Mouse (Mus musculus) adrenal gland, postnatal 25 days (tissue): ENCODE data around the gene Snf8. TPM values are rescaled to one million over a fixed set of nuclear protein-coding genes. Genes with fewer than 3 reads are reported as not detected.

Experiments used
- DNase-seq: peaks from one replicate; pipeline ENCODE4 v3.0.0; 2021; ENCODE audit warnings: mixed read lengths
- long read RNA-seq: library from polyadenylated mRNA; stranded (forward); transcript quantifications from one replicate; pipeline ENCODE4 v2.0.0, GENCODE M21; 2021
- total RNA-seq: library from RNA; stranded (reverse); gene quantifications from 2 replicates; pipeline ENCODE4 v1.2.3, GENCODE M21; 2021

Gene Snf8
- total RNA-seq = 85.0 and 87.0 TPM in 2 replicates
- long read RNA-seq, transcript Snf8-202 (7 exons, 849 nt) = minor isoform, 6 of 74 reads
- long read RNA-seq, transcript Snf8-201 (8 exons, 1,004 nt) = major isoform, 61 of 74 reads
- long read RNA-seq, partial matches to known transcripts = 5 of 74 reads
- long read RNA-seq, other reads (novel, unspliced or antisense) = 1 of 74 reads

DNA sequence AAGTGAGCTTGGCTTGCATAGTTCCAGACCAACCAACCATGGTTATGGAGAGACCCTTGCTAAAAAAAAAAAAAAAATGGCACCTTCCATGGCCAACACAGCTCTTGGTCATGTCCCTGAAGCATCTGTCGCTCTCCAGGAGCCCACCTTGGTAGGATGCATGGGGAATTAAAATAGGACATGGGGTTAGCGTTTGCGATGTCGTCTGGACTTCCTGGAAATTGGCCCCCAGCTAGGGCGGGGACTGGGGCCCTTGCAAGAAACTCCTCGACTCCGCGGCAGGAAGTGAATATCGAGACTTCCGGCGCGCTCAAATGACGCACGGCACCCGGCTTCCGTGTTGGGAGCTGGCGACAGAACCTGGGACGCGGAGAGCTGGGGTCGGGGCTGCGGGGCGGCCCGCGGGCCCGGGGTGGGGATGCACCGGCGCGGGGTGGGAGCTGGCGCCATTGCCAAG is at the start of gene Snf8:
TSS of gene Snf8 (plus strand) at position 290 of the 457 bp plus-strand sequence.
- DNase-seq = peak; percentile 95

DNA sequence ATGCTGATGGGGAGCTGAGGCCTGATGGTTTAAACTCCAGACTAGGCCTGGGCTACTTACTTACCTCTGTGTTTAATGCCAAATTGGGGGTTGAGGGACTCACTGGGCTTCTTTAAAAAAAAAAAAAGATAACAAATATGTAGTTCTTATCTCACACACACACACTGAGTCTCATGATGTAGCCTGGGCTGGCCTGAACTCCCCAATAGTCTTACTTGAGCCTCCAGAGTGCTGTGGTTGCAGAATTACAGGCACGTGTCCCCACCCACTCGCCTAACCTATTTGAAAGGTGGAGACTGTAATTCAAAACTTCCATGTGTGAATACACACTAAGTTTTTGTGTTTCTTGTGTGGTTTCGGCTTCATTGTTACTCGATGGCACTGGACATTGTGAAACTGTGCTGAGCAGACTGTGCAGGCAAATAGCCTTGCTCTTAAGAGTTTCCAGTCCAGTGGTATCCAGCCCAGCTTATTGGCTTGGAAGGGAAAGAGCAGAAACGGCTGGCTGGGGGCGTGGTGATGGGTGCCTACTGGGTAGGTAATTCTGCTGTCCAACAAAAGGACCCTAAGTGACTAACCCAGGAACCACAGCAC is 46.7 kb upstream of the Snf8 start:
- DNase-seq = no peak

DNA sequence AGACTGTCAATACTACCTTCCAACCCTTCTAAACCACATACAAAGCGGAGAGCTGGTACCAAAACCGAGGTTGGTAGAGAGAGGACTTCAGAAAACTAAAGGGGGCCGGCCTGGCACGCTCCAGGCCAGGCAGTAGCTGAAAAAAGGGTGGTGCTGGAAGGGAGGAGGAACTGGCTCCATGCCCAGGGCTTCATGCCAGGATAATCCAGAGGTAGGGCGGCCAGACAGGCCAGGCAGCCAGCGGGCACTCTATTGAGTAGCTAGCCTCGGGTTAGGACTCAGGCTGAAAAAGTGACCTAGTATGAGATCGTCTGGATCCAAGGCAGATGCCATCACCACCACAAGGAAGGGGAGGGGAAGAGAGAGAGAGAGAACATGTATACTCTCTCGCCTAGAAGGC is 46.2 kb upstream of the Snf8 start:
- peak; percentile 85 for DNase-seq

DNA sequence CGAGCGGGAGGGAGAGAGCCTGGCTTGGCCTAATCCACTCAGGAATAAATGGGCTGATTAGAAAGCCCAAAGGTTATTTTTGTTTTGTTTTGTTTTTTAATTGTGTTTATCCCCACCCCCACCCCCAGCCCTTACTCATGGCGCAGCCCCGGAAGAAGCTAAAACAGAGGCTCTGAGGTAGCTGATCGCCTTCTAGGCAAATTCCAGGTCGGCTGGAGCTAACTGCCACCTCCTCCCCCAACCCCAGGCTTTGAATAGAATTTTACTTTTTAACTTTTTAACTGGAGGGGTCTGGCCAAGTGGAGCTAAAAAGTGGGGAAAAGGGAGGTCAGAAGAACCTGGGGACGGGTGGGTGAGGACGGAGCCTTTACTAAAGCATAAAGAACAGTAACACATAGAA is 44.8 kb upstream of the Snf8 start:
- no peak for DNase-seq

DNA sequence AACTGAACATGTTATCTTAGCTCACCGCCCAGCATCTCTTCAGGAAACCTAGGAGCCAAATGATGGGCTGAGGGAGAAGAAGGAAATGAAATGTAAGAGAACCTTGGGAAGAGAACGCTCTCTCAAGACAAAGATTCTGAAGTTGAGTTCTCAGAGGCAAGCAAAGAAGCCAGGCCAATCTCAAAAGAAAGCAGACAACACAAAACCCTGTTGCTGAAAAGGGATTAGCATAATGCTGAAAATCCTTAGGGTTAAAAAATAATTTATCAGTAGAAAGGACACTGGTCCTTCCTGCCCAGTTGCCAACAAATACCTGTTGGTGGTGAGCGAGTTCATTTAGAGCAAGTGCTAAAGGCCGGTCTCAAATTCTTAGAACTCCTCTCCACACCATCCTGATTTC is 44.3 kb upstream of the Snf8 start:
- no peak for DNase-seq

DNA sequence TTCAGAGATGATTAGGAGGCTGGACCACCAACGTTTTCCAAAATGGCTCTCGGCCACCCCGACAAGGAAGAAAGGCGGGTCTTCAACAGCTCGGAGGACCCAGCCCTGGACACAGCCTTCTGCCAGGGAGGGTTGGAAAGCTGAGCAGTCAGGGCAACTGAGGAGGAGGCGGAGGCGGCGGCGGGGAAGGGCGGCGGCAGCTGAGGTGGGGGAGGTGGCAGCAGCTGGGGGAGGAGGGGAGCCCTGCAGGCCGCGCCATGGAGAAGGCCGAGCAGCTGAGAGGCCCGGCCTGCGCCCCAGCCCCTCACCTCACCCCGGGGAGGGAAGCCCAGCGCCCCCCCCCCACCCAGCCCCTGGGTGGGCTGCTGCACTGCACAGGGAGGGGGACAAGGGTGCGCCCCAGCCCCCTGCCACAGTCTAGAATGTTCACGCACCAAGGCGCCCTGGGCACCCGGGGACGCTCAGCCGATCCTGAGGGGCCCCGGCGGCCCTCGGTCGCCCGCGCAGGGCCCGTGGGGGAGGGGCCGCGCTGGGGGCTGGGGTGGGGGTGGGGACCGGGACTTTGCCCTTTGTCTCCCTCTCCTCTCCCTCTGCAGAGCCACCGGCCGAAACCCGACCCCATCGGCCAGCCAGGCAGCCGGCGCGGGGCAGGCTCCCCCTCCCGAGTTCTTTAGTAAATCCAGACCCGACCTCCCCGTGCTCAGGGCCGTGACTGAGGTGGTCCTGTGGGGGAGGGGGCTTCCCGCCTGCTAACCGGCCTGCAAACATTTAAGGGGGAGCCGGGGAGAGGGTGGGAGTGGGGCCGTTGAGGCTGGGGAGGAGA is 43.6 kb upstream of the Snf8 start:
- DNase-seq = peak; percentile 24

DNA sequence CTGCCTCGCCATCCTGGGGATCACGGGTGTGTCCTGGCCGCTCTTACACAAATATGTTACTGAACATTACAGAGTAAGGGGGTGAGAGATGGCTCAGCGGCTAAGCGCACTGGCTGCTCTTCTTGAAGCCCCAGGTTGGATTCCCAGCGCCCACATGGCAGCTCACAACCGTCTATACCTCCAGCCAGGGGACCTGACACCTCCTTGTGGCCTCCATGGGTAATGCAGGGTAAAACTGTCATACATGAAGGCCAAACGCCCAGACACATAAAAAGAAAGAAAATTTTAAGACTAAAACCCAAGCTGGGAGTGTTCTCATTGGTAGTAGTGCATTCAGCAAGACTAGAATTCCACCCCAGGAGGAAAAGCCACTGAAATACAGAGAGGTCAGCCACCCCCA is 40.5 kb upstream of the Snf8 start:
- DNase-seq = no peak

DNA sequence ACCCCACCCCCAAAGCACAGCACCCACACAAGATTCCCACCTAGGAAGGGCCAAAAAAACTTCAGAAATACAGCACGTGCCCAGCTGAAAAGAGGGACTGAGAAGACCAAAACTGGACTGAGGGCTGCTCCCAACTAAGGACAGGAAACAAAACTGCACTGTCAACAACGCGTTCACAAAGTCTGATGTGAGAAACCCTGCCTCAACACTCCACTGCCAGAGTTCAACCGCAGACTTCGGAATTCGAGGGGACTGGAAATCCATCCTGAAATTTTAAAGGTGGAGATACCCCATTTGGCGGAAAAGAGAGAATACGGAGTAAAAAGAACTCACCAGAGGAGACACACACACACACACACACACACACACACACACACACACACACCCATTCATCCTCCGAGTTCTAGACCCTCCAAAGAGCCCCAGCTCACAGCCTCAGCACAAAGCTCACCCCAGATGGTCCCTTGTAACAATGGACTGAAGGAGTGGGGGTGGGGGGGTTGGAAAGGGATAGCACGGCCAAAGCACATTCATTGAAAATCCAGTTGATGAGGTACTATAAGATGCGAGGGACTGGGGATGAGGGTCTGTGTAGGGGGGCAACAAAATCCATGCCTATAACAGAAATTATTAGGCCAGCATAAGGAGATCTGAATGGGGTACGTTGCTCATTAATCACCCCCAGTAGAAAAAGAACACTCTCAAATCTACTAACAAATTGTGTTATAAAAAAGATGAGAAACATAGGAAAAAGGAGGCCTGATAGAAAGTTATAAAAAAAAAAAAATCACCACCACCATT is 31.4 kb upstream of the Snf8 start:
- no peak for DNase-seq

DNA sequence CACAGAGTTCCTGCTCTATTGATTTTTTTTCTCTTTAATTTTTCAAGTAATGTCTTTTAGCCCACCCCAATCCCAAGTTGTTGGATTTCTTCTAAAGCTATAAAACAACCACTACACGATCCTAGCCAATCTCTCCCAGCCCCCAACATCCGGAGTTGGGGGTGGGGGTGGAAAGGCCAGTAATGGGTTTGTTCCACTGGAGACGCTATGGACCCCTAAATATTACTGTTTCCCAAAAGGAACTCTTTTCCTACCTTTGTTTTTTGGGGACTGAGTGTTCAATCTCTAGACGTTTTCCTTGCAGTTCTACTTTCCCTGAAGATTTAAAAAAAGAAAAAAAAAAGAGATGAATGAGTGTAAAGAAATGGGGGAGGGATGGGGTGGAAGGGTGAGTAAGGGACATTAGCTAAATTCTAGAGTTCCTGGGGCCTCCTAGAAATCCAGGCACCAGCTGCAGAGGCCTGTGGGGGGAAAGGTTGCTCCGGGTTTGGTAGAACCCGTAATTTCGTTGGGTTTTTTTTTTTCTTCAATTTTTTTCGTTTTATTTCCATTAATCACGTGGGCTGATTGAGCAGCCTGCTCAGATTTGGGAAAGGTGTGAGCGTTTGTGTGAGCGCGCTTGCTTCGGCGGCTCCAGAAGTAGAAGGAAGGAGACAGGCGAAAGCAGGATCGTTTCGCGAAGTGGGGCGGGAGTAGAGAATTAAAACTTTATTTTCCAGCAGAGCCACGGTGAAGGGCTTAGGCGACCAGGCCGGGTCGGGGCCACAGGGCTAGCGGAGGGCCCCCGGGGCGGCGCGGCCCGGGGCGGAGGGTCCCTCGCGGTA is 30.5 kb upstream of the Snf8 start:
- no peak for DNase-seq

DNA sequence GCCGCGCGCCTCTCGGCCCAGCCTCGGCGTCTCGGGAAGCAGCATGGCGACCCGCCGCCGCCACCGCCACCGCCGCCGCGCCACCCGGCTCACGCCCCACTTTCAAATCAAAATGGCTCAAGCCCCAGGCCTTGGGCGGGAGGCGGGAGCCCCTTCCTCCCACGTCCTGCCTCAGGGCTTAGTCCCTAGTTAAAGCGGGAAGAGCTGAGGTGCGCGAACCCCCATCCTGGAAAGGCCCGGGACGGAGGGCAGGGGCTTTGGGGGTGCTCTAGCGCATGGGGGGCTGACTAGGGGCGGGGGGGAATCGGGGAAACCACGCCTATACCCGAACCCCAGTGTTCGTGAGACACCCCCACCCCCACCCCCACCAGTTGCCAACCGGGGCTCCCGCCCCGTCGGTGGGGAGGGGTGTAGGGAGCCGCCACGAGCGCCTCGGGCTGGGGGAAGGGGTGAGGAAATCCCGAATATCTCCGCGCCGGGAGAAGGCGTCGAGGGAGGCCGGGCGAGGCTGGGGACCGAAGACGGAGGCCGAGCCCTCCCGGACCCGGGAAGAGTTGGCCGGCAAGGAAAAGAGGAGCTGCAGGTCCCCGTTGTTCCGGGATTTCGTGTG is 29.8 kb upstream of the Snf8 start:
- peak; percentile 31 for DNase-seq

DNA sequence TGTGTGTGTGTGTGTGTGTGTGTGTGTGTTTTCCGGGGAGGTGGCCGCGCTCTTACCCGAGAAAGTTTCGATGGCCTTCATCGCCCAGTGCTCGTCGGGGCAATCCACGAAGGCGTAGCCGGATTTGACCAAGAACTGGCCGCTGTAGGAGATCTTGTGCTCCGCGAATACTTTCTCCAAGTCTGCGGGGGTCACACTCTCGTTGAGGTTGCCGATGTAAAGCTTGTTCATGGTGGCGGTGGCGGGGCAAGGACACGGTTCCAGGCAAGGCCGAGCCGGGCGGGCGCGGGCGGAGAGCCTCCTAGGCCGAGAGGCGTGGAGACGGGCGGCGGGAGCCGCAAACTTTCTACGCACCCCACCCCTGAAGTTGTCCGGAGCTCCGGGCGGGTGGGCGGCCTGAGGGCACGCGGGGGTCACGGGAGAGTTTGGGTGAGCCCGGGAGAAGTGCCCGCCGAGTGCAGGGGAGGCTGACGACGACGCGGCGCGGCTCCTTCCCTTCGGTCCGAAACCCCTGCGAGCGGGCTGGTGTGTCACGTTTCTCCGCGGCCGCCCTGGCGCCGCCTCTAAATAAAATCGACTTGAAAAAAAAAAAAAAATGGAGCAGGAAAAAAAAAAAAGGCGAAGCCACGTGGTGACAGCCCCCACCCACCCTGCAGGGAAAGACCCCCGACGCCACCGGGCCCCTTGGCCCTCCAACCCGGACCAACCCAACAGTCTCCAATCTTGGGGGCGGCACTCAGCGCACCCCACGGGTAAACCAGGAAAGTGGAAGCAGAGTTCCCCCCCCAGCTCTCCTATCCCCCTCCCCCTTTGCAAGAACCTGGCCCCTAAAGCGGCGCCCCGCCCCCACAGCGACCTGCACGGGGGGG is 29.0 kb upstream of the Snf8 start, which contains the start of gene Igf2bp1:
TSS of gene Igf2bp1 (minus strand) at position 538 of the 869 bp plus-strand sequence.
- DNase-seq = peak; percentile 53

DNA sequence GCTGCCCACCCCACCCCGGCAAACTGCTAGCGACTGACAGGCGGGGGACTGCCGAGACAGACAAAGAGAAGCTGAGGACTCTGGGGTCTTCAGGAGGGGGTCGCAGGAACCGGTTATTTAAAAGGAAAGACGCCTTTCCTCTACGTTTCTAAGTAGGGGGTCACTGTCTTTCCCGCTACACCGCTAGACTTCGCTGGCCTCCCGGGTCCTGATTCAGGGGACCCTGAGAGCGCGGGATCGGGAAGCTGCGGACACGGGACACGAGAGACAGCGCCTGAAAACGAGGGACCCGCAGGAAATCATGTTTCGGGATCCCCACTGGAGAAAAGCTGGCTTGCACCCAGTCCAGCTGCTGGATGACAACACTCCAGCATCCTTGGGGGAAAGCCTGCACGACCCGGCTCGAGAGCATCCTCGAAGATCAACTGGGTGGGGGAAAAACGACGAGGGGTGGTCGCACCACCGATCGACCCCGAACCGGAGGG is 28.3 kb upstream of the Snf8 start:
- DNase-seq = peak; percentile 16

DNA sequence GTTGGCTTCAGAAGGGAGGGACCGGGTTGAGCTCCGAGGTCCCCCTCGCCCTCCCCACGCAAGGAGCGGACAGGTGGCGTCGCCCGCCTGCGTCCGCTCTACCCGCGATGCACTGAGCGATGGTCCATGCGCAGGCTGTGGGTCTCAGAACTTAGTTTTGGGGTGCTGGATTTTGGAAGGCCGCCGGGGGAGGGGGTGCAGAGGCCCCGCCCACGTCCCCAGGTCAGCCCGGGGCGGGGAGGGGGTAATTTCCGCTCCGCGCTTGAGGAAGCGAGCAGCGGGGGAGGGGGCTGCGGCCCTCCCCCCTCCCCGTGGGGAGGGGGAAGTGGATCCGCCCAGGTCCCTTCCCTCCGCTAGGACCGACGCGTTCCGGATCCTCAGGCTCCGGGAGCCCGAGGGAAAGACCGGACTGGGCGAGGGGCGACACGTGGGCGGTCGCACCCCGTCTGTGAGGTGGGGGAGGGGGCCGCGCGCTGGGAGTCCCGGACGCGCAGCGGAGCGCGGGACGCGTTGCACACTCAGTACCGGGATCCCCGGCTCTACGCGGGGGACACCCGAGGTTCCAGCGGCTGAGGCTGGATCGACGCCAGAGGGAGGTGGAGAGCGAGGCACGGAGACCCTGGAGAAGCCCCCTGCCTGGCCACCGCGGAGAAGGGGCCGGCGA is 27.7 kb upstream of the Snf8 start:
- peak; percentile 24 for DNase-seq

DNA sequence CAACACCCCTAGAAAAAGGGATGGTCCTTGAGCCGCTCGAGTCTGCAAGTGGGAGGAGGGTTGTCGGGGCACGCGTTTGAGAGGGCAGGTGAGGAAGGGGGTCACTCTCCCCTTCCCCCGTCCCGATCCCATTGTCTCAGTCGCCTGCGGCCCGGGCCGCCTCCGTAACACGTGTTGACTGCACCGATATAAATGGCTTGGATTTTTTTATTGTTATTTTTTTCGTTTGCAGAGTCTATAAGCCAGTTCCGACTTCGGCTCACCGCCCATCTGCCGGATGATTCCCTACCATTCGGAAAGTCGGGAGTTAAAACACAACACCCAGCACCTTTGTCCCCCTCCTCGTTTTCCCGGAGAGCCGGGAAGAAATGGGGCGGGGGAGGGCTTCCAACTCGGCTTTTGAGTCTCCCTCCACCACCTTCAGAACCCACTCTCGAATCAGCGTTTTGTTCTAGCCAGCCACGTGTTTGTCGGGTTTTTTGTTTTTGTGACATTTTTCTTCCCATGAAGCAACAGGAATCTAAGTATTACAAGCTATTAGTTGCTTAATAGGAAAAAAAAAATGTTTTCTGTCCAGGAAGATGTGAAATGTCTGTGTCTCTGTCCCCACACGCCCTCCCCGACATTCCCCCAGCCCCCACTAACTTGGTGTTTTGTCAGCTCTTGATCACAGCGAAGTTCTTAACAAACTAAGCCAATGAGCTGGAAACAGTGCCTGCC is 27.0 kb upstream of the Snf8 start:
- no peak for DNase-seq

DNA sequence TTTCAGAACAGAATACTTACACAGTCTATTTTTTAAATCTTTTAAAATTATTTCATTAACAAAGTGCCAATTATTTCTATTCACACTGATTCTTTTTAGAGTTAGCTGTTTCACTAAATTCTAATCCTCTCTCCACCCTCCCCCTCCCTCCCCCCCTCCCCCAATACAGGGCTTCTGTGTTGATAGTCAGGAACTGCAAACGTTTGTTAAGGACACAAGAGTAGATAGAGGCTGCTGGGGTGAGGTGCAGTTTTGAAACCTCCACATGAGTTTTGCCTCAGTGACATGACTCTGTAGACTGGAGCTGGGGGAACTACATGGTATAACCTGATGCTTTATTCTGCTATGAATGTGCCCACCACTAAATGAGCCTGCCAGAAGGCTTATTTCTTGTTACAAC is 25.9 kb upstream of the Snf8 start:
- DNase-seq = no peak

DNA sequence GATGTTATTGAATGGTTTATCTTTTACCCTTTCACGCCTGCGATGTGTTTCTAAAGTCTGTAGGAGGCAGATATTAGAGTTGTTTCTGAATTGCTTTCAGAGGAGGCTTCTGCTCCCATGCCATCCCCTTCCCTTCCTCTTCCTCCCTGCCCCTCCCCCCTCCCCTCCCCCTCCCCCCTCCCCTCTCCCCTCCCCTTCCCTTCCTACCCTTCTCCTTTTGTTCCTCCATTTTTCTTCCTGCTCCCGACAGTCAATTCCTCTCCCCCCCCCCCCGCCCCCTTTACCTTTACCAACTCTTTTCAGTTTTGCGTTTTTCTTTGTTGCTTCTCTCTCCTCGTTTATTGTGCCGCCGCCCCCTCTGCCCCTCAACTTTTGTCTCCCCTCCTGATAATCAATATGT is 22.7 kb upstream of the Snf8 start:
- DNase-seq = no peak

DNA sequence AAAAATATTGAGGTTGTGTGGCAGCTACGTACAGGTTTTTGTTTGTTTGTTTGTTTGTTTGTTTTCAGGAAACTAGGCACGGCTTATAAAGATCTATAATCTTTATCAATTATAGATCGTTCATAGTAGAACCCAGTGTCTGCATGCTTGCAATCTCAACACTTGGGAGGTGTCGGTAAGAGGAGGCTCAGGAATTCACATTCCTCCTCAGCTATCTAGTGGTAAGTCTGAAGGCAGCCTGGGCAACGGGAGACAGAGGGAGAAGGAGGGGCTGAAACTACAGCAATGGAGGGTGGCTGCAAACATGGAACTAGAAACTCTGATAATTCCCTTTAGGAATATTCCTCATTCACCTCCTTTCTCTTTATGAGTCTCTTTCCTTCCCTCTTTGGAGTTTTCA is 19.3 kb upstream of the Snf8 start:
- DNase-seq = no peak

DNA sequence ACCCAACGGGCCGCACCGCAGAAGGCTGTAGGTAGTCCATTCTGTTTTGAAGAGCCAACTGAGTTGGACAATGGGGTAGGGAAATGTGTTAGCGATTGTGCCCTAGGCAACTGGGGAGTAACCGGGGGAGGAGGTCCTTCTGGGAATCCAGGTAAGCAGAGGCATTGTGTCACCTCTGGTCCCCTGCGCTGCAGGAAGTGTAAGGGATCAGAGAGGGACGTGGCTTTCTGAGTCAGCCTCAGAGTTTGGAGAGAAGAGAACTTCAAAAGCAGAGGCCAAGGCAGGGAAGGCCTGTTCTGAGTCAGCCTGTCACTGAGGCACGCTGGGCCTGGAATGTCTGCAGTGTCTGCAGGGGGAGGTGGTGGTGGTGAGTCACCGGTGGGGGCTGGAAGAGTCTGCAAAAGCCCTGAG is 16.7 kb upstream of the Snf8 start:
- peak; percentile 79 for DNase-seq

DNA sequence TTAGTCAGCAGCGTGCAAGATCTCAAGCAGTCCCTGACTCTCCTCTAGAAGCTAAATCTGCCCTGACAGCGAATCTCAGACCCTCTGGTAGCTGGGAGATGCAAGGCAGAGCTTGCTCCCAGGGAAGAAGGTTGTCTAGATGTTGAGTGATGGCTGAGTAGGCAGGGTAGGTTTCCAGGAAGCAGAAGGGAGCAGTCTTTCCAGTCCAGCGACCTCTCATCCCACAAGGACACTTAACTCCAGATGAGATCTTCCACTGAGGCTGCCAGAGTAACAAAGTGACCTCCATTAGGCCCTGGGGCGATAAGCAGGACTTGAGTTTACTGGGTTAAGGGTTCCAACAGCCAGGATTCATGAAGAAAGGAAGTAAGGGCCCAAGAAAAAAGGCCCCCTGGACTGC is 14.1 kb upstream of the Snf8 start:
- DNase-seq = no peak
